Mouse (Mus musculus) neutrophil, adult 5-6 weeks (primary cell): ENCODE data around the gene Psmd10. TPM values are rescaled to one million over a fixed set of nuclear protein-coding genes. Genes with fewer than 3 reads are reported as not detected.

ENCODE experiments used
- ATAC-seq: fragments of 151-379, 151-347 bp; 2 replicates; pipeline ENCODE4 v1.8.0; 2017; ENCODE audit warnings: mild to moderate bottlenecking, moderate TSS enrichment; ENCODE audit not compliant: insufficient number of reproducible peaks, poor library complexity, low FRiP score, severe bottlenecking; ENCODE audit errors: extremely low read depth
- total RNA-seq: library from RNA; stranded (forward); fragments of 200-1000 nt; gene quantifications from 2 replicates; pipeline ENCODE4 v1.2.3, GENCODE M21; 2017

Psmd10 gene
- total RNA-seq = 33.4 and 35.5 TPM in 2 replicates

DNA sequence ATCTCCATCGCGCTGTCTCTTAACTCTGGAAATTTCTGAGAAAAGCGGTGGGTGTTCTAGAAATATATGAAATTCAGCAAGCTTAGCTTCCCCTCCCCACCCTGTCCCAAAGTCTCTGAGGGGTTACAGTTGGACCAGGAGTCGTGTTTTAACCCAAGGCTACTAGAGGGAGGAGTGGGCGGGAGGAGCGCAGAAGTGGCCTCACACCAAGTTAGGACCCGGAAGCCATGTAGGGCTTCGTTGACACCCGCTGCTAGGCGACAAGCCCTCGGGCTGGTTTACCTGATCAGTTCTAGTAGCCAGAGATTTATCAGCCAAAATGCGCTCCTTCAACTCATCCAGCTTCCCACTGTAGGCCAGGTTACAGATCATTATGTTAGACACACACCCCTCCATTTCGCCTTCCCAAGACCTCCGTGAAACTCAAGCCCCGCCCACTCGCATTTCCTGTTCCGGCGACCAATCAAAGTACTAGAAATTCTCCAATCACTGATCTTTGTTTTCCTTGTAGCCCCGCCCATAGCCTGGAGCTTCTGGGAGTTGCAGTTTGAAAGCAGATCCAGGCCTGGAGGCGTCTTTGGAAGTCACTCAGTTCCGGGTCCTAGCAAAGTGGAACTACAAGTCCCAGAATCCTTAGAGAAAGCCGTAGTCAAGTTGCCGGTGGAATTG, at the start of gene Psmd10, which contains the start of gene Atg4a:
Psmd10 (minus strand) TSS at position 457 of the 669 bp plus-strand sequence.
Atg4a (plus strand) TSS at position 636 of the 669 bp plus-strand sequence.
- ATAC-seq = peak; percentile 99

DNA sequence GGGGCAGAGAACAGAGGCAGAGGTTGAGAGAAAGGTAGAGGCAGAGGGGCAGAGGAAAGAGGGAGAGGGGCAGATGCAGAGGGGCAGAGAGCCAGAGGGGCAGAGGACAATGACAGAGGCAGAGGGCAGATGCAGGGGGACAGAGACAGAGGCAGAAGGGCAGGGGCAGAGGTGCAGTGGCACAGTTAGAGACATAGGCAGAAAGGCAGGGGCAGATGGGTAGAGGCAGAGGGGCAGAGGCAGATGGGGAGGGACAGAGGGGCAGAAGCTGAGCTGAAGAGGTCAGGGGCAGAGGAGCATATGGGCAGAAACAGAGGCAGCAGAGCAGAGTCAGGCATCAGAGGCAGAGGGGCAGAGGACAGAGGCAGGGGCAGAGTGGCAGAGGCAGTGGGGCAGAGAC, 42.4 kb upstream of the Psmd10 start:
- no peak for ATAC-seq

DNA sequence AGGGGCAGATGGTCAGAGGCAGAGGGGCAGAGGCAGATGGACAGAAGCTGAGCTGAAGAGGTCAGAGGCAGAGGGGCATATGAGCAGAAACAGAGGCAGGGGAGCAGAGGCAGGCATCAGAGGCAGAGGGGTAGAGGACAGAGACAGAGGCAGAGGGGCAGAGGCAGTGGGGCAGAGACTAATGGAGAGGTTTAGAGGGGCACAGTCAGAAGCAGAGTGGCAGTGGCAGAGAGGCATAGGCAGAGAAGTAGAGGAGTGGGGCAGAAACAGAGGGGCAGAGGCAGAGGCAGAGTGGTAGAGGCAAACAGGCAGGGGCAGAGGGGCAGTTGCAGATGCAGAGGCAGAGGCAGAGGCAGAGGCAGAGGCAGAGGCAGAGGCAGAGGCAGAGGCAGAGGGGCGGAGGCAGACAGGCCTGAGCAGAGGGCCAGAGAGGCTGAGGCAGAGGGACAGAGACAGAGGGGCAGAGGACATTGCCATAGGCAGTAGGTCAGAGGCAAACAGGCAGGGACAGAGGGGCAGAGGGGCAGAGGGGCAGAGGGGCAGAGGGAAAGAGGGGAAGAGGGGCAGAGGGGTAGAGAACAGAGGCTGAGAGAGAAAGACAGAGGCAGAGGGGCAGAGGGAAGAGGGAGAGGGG, 41.5 kb upstream of the Psmd10 start:
- ATAC-seq = no peak

DNA sequence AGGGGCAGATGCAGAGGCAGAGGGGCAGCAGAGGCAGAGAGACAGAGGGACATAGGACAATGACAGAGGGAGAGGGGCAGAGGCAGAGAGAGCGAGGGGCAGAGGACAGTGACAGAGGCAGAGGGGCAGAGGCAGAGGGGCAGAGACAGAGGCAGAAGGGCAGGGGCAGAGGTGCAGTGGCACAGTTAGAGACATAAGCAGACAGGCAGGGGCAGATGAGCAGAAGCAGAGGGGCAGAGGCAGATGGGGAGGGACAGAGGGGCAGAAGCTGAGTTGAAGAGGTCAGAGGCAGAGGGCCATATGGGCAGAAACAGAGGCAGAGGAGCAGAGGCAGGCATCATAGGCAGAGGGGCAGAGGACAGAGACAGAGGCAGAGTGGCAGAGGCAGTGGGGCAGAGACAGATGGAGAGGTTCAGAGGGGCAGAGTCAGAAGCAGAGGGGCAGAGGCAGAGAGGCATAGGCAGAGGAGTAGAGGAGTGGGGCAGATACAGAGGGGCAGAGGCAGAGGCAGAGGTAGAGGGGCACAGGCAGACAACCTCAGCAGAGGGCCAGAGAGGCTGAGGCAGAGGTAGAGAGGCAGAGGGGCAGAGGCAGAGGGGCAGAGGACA, 40.5 kb upstream of the Psmd10 start:
- 0 out of 2 replicates have a peak, but pooled peaks have one; percentile 19 for ATAC-seq

DNA sequence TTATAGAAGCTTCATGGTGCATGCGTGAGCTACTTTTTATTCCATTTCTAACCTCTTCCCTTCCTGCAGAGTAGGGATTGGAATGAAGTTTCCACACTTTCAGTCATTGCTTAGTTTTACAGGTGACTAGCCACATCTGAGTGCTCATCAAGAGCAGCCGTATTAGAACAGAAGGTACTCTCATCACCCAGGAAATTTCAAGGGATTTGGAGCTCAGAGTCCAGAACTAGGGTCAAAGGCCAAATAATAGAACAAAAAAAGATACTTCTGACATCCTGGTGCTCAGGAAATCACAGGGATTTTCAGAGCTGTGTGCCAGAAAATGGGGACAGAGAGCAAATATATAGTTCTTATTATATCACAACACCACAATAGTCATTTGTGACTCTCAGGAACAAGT, 28.7 kb upstream of the Psmd10 start:
- no peak for ATAC-seq

DNA sequence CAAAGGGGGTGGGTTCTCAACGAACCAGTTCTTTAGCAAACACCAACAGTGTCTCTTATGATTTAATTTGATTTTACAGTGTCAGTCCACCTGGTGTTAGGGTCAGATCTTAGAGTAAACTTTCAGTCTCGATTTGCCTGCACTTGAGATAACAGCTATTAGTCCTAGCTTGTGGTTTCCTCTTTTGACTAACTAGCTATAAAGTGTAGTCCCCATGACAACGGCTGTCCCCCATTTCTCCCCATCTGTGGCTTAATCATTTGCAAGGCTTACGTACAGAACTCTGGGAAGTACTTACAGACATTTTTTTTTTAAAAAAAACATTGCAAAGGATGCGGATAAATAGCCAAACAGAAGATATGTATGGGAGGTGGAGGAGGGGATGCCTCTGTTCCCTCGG, 28.3 kb upstream of the Psmd10 start:
- no peak for ATAC-seq

DNA sequence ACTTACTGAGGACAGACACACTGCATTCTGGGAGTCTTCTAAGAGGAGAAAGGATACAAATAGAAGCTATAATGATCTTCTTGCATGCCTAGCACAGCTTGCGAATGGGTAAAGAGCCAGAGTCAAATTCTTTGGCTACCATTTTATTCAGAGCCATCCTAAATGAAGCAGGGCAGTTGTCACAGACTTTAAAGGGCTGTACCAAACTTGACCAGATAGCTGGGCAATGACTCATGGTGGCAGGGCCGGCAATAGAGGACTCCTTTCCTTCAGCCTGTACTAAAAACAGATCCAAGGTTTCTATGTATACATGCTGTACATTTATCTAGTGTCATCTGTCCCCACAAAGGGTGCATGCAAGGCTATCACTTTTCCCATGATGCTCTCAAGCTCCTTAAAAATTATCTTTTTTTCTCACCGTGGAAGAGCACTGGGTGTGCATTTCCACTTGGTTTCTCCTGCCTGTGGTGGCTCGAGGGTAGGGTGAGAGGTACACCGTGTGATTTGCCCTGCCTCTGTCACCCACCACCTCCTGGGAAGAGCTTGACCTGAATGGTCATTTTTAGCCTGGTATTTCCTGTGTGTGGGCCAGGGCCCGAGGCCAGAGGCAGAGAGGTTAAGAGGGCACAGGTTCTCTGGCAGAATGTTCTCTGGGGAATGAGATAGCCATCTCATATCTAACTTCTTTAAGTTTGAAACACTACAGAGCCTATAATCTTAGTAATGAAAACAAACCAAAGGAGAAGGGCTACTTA, 26.9 kb upstream of the Psmd10 start:
- no peak for ATAC-seq

DNA sequence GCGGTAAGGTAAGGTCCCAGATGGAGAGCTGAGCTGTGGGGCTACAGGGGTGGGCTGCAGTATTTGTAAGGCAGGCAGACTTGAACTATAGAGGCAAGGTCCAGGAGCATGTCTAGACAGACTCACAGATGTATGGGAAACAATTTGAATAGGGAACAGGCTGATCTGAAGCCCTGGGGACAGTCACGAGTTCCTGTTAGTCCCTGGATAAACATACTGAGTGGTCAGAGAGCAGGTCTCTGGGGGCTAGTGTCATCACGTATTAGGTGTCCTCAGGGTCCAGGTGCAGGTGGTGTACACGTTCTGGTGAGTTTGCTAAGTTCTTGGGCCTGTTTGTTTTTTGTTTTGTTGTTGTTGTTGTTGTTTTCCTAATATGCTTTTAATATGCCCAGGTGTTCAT, 23.6 kb upstream of the Psmd10 start:
- ATAC-seq = no peak

DNA sequence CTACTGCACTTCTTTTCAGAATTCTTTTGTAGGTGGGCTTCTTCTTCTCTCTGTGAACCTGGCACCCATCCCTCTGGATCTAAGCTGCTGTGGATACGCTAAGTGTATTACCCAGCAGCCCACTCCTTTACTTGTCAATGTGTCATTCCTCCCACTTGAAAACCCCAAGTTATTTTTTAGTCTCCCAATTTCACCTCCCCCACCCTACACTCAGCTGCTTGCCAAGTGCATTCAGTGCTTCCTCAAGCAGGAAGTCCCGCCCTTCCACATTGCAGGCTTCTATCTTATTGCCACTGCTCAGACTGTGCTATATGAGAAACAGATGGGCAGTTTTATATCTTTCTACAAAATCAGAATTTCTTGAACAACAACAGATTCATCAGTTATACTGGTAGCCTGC, 23.0 kb upstream of the Psmd10 start:
- ATAC-seq = no peak

DNA sequence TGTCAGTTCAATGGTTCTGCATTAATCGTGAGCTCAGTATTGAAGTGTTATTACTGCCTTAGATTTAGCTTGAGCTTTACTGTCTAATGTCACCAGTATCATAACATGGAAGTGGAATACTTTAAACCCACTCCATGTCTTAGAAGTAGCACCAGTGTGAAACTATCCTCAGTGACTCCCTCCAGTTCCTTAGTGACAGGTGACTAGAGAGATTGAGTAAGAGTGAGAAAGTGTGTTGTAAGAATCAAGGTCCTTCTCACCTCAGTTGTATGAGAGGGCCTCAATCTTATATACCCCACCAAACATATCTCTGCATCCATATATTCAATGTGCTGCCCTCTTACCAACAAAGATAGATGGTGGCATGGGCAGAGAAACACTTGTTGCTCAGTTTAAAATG, 22.4 kb upstream of the Psmd10 start:
- no peak for ATAC-seq

DNA sequence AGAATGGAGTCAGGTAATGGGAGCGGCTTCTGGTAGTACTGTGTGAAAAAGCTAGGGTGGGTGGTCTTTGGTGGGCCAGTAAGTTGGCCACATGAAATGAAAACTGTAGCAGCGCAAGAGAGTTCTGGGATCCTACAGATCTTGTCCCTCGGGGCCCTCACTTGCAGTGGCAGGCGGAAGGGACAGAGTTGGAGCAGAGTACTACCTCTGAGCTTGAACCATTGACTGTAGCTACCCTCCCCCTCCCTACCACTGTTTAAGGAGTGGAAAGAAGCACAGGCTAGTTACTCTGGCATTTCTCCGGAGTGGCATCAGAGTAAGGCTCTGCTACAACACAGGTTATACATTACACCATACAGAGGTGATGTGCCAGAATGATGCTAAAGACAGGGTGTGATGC, 431 bp upstream of the Psmd10 start:
- no peak for ATAC-seq

DNA sequence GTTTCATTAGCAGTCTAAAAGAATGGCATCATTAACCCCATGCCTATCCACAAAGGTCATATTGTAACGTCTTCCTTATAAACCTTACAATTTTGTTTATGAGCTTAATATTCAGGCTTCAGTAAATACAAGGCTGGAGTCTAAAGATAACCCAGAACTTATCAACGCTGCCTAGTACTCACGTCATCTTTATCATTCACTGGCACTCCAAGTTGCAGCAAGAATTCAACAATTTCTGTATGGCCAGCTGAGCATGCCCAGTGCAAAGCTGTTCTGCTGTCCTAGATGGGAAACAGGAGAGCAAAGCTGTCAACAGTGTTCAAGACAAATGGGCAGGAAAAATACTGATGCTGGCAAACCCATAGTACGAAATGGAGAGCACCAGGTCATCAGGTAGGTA, 2.9 kb downstream of the Psmd10 start:
- no peak for ATAC-seq

DNA sequence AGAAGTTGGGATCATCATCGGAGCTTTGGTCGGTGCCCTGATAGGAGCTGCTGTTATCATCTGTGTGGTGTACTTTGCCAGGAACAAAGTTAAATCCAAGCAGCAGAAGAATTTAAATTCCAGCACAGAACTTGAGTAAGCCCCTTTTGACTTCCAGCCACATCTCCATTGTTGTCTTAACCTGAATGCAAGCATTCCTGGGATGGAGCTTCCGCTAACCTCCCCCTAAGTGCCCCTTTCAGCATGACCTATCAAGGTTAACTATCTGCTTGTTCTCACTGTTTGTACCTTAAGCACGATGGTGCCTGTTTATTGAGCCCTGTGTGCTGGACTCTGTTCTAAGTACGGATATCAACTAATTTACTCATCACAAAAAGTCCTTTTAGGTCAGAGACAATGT, 20.3 kb downstream of the Psmd10 start:
- ATAC-seq = no peak

DNA sequence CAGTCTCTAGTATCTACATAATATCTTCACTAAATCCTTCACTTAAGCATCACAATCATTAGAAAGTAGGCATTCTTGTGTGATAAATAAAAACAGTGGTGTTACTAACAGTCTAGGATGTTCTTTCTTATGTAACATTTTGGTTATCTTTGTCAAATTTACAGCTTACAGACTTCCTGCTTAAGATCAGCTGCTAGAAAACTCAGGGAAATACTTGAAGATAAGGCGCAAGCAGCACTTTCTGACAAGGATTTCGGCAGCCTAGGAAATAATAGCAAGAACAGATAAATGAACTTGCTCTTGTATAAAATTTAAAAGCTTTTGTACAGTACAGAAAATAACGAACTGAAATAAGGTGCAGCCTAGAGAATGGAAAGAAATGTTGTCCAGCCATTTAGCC, 23.3 kb downstream of the Psmd10 start:
- ATAC-seq = no peak

DNA sequence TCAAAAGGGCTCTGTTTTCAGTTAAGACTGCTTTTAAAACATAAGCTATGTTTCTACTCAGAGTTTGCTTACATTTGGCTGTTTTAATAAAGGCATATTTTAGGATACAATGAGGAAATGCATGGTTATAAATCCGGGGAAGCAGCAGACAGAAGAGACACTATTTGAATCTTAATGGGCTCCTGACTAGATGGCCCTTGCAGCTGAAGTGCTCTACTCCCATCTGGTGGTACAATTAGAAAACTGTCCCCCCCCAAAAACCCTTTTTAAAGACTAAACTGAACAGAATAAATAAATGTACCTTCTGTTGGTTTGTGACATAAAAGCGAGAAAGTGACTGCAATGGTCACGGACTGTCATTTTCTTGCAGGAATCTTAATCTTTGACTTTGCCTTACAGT, 24.5 kb downstream of the Psmd10 start:
- ATAC-seq = no peak

DNA sequence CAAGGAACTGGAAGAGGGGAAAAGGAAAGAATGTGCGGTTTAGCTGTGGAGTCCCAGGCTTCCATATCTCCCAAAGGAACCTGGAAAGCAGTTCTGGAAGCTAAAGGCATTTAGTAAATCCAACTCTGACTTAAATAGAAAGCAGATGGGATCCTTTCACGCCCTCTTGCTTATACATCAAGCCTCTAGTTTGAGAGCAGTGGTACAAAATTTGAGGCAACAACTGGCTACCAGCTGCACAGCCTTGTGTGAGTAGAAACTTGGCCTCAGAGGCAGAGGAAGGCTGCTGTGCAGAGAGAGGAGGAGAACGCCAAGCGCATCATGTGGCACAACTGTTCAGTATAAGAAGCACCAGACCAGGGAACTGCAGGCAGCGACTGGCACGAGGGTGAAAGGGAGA, 35.2 kb downstream of the Psmd10 start:
- no peak for ATAC-seq

DNA sequence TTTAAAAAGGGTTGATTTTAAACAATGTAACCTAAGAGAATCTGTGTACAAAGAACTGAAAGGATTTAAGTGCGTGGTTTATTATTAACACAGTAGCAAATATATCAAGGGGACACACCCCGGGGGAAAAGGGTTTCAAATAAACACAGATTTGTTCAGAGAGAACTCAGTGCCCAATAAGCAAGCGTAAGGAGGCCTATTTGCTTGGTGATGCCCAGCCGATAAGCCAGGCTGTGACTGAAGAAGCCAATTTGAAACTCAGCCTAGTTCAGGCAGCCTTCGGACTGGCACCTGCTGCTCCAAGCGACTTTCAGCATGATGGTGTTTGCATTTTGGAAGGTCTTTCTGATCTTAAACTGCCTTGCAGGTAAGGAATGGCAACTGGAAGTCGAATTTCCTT, 49.2 kb downstream of the Psmd10 start, which contains the start of gene Vsig1:
Vsig1 (plus strand) TSS at position 249 of the 400 bp plus-strand sequence.
- no peak for ATAC-seq

DNA sequence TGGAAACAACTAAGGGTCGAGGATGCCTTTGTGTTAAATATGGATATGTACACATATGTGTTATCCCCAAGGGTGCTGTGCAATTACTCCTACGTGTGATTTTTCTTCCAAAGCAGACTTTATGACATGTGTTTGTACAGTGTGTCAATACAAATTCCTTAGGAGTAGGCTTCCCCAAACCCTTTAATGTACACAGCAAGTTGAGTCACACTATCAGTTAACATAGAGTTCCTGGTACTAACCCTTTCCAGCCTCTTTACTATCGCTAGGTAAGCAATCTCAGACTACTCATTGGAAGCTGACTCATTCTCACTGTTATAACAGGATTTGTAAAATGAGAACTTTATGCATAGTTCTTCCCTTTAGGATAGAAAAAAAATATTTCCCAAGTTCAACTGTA, 53.0 kb downstream of the Psmd10 start:
- ATAC-seq = no peak
